Mouse (Mus musculus): ENCODE data around the gene Col6a4. TPM values are rescaled to one million over a fixed set of nuclear protein-coding genes. Genes with fewer than 3 reads are reported as not detected.

Col6a4 gene
- polyA plus RNA-seq, 1 experiment from 2014 or later: not detected

DNA sequence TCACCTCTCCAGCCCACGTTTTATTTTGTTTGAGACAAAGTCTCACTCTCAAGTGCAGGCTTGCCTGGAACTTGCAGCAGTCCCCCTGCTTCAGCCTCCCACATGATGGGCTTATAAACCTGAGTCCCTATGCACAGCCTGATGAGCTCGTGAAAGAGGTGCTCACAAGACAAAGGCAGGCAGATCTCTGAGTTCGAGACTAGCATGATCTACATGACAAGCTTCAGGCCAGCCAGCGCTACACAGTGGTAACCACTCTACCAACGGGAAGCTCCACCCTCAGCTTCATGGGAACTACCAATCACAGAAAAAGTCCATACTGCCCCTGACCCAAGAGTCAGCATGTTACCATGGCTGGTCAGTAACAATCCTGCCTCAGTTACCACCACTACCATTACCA lies 4.6 kb upstream of the Col6a4 start:
- H3K4me3 ChIP-seq (ENCODE audit: inconsistent target): no peak overlapping the region
- WGBS (ENCODE audit: missing documents): 70% methylated on average over 5 of the region's 5 CpGs
- no peaks in the 10 kb centered on the region for H3K36me3 ChIP-seq (ENCODE audit: inconsistent target)
- H3K27ac ChIP-seq: no peak overlapping the region
- no peaks in the 10 kb centered on the region for H3K79me2 ChIP-seq (ENCODE audit: inconsistent target)

DNA sequence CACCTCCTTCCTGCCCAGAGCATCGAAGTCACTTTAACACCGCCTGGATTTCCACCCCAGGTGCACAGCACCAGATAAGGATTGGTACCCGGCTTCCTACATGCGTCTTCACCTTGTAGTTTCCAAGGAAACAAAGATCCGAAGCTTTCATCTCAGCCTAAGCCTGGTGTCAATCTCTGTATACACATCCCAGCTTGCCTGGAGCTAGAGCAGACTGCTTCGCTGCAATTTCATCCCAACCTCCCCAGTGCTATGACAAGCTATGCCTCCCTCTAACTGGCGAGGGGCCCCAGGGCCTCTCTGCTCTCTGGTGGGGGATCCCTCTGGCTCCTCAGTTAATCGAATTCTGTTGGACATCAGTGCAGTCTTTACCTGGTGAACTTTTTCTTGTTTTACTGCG lies 3.7 kb upstream of the Col6a4 start:
- Histone ChIP-seq H3K36me3 (ENCODE audit: inconsistent target) (no peaks in the 10 kb centered on the region), H3K4me3 (ENCODE audit: inconsistent target) (no peak overlapping the region), H3K79me2 (ENCODE audit: inconsistent target) (no peaks in the 10 kb centered on the region), H3K27ac (no peak overlapping the region)
- WGBS (ENCODE audit: missing documents): 85% methylated on average over 8 of the region's 9 CpGs

DNA sequence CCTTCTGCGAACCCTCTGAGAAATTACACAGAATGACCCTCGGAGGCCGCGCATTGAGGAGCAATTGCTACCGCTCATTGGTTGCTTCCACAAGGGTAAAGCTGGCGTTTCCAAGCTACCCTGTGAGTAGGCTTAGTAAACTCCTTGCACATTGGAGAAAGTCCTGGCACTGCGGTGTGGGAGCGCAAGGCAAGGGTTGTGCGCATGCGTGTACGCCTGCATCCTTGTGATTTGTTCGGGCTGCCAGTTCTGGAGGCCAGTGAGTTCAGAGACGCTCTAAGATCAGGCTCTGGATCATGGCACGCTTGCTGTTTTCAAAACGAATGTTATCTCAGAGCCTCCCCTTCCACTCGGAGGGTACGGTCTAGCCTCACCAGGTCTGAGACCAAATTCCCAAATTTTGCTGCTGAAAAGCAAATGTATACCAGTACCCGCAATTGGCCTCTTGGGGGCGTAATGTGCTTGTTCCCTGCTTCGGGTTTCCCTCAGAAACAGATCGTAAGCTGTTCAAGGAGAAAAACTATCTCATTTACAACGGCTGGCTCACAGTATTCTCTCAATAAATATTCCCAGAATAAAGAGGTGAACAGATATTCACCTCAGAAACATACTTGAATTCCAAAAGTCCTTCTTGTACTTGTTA lies 2.9 kb upstream of the Col6a4 start:
- 78% methylated on average over 22 of the region's 22 CpGs for WGBS (ENCODE audit: missing documents)
- Histone ChIP-seq H3K36me3 (ENCODE audit: inconsistent target) (no peaks in the 10 kb centered on the region), H3K27ac (no peak overlapping the region), H3K79me2 (ENCODE audit: inconsistent target) (no peaks in the 10 kb centered on the region), H3K4me3 (ENCODE audit: inconsistent target) (no peak overlapping the region)

DNA sequence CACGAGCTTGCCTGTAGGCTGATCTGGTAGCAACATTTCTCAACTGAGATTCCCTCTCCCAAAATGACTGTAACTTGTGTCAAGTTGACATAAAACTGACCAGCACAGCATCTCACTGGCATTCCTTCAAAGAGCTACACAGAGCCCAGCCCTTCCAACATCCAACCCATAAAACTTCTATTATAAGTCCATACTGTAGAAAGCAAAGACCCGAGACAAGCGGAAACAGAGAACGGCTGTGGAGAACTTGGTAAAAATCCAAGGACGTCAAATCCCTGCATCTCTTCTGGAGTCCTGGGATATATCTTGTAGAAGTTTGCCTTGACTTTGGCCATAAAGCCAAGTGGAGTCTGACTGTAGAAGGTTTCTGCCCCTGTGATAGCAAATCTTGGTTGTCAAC lies 15.1 kb downstream of the Col6a4 start:
- H3K79me2 ChIP-seq (ENCODE audit: inconsistent target): no peaks in the 10 kb centered on the region
- H3K27ac ChIP-seq: no peak overlapping the region
- H3K4me3 ChIP-seq (ENCODE audit: inconsistent target): no peak overlapping the region
- no peaks in the 10 kb centered on the region for H3K36me3 ChIP-seq (ENCODE audit: inconsistent target)
- 94% methylated on average over 5 of the region's 5 CpGs for WGBS (ENCODE audit: missing documents)

DNA sequence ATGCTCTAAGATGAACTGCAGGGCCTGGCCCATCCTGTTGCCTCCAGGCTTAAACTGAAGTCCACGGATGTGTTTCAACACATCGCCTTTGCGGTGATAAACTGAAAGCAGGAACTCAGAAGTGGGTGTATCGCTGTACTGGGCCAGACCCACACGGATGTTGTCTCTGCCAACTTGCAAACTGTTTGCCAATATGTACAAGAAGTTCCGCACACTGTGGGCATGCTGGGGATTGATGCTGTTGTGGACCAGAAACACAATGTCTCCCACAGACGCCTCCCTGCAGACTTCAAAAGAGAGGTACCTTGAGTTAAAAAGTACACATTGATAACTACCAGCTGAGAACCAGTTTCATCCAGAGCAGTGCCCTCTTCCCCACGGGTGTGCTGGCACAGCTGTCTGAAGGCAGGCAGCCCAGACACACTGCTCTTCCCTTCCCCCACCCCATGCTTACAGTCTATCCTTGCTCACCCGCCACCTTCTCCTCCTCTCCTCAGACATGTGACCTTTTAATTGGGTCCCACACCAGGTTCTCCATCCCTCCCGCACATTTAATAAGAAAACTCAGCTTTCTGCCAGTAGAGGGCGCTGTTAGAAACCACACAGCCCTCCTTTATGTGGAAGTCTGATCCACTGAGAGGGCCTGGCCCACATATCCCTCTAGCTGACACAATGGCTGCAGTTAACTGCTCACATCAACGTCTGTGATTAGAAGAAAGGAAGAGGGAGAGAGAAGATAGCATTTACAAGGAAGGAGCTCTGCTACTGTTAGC lies 16.1 kb downstream of the Col6a4 start:
- no peak overlapping the region for H3K4me3 ChIP-seq (ENCODE audit: inconsistent target)
- H3K27ac ChIP-seq: no peak overlapping the region
- 58% methylated on average over 12 of the region's 12 CpGs for WGBS (ENCODE audit: missing documents)
- H3K79me2 ChIP-seq (ENCODE audit: inconsistent target): no peaks in the 10 kb centered on the region
- no peaks in the 10 kb centered on the region for H3K36me3 ChIP-seq (ENCODE audit: inconsistent target)

DNA sequence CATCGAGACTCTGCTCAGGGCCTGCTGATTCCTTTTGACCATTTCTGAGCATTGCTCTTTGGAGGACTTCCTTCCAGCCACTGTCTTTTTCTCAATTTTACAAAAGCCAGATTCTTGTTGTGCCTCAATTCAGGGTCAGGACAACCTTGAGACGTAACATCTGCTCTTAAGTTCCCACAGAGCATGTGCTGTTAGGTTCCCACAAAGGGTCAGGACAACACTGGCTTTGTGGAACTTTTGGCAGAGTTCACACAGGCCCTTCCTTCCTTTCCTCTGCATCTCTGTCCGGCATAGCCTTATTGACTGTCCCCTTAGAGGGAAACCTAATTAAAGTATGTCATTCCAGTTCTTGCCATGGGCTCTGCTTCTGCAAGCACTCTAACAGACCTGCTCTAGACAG lies 18.6 kb downstream of the Col6a4 start:
- Histone ChIP-seq H3K36me3 (ENCODE audit: inconsistent target) (no peaks in the 10 kb centered on the region), H3K4me3 (ENCODE audit: inconsistent target) (no peak overlapping the region), H3K79me2 (ENCODE audit: inconsistent target) (no peaks in the 10 kb centered on the region), H3K27ac (no peak overlapping the region)
- 81% methylated on average over 3 of the region's 3 CpGs for WGBS (ENCODE audit: missing documents)

DNA sequence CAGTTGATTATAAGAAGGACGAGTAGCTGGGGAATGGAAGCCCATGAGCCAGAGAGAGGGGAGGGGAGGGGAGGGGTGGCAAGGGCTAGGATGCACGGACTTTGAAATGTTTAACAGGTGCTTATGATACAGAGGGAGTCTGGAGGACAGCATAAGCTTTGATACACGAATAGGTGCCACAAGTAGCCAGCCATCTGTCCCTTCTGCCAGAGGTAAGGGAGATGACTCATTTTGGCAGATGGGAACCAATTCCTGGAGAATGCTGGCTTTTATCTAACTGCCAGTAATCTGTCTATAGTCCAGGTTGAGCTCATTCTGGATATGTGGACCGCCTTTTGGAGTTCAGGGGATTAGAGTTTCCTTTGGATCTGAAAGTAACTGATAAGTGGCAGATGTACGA lies 20.3 kb downstream of the Col6a4 start:
- Histone ChIP-seq H3K27ac (no peak overlapping the region), H3K4me3 (ENCODE audit: inconsistent target) (no peak overlapping the region), H3K36me3 (ENCODE audit: inconsistent target) (no peaks in the 10 kb centered on the region), H3K79me2 (ENCODE audit: inconsistent target) (no peaks in the 10 kb centered on the region)
- WGBS (ENCODE audit: missing documents): 80% methylated on average over 5 of the region's 5 CpGs

DNA sequence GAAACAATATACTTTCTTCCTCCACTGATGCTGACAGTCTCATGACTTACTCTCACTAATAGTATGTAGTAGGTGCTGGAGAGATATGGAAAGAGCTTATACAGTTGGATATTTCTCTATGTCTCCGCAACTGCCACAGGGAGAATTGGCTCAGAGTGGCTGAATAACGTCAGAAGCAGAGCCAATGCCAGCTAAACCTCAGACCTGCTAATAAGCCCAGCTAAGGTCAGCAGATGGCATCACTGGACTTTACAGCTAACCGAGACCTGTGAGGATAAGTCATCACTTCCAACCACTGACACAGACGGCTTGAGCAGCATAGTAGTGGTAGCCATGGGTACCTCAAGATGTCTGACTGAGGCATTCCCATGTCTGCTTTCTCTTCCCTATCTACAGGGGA lies 22.6 kb downstream of the Col6a4 start:
- 79% methylated on average over 4 of the region's 4 CpGs for WGBS (ENCODE audit: missing documents)
- H3K36me3 ChIP-seq (ENCODE audit: inconsistent target): no peaks in the 10 kb centered on the region
- H3K27ac ChIP-seq: no peak overlapping the region
- H3K4me3 ChIP-seq (ENCODE audit: inconsistent target): no peak overlapping the region
- H3K79me2 ChIP-seq (ENCODE audit: inconsistent target): no peaks in the 10 kb centered on the region

DNA sequence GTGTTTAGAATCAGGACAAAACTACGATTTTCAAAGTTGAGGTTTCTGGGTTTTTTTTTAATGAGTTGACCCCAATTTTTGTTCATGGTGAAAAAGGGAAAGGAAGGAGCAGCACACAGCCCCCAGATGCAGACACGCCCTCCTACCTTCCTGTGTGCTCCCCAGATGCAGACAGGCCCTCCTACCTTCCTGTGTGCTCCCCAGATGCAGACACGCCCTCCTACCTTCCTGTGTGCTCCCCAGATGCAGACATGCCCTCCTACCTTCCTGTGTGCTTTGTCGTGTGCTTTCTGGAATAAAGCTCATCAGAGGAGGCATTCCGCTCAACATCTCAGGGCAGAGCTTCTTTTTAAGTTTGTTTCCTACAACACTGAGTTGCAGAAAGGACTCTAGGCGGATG lies 24.9 kb downstream of the Col6a4 start:
- H3K79me2 ChIP-seq (ENCODE audit: inconsistent target): no peaks in the 10 kb centered on the region
- H3K4me3 ChIP-seq (ENCODE audit: inconsistent target): no peak overlapping the region
- 66% methylated on average over 6 of the region's 6 CpGs for WGBS (ENCODE audit: missing documents)
- no peak overlapping the region for H3K27ac ChIP-seq
- no peaks in the 10 kb centered on the region for H3K36me3 ChIP-seq (ENCODE audit: inconsistent target)

DNA sequence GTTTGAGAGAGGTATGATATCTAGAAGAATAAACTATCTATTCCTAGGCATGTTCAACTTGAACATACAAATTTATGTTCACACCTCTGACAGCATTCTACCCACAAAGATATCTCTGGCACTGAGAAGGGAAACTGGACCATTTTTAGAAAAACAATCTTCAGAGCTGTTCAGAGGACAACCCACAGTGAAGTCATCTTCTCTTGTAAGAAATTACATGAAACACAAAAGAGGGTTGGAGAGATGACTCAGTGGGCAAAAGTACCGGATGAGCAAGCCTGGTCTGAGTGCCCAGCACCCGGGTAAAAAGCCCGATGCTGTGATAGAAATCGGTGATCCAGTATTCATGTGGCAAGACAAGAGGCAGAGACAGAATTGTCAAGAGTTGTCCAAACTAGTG lies 43.1 kb downstream of the Col6a4 start:
- no peaks in the 10 kb centered on the region for H3K36me3 ChIP-seq (ENCODE audit: inconsistent target)

DNA sequence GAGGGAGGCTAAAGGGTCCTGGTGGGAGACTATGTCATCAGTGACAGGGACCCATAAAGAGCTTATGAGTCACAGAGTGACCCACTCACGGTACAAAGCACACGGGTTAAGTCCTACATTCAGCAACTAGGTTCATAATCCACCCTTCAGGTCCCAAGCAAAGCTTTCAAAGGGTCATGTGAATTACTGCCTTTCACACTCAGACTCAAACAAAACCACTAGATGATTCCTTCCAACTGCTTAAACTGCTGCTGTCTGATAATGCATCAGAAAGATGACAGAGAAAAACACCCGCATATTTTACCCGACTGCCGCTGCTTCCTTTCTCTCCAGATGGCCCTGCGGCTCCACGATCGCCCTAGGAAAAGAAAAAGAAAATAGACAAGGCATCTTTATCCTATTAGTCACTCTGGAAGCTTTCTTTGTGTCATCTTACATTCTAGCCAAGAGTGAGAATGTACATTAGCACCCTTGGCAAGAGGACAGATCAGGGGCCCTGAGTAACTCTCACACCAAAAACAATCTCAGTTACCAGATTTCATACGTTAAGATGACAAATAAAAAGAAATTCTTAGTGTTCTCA lies 52.6 kb downstream of the Col6a4 start:
- Histone ChIP-seq H3K27ac (no peak overlapping the region), H3K36me3 (ENCODE audit: inconsistent target) (no peaks in the 10 kb centered on the region), H3K4me3 (ENCODE audit: inconsistent target) (no peak overlapping the region), H3K79me2 (ENCODE audit: inconsistent target) (no peaks in the 10 kb centered on the region)
- WGBS (ENCODE audit: missing documents): 90% methylated on average over 9 of the region's 9 CpGs

More for the DNA sequence above, 43.1 kb downstream of the Col6a4 start:
- 92% methylated on average over 4 of the region's 4 CpGs for WGBS (ENCODE audit: missing documents)
- no peaks in the 10 kb centered on the region for H3K79me2 ChIP-seq (ENCODE audit: inconsistent target)
- H3K27ac ChIP-seq: no peak overlapping the region
- no peak overlapping the region for H3K4me3 ChIP-seq (ENCODE audit: inconsistent target)

DNA sequence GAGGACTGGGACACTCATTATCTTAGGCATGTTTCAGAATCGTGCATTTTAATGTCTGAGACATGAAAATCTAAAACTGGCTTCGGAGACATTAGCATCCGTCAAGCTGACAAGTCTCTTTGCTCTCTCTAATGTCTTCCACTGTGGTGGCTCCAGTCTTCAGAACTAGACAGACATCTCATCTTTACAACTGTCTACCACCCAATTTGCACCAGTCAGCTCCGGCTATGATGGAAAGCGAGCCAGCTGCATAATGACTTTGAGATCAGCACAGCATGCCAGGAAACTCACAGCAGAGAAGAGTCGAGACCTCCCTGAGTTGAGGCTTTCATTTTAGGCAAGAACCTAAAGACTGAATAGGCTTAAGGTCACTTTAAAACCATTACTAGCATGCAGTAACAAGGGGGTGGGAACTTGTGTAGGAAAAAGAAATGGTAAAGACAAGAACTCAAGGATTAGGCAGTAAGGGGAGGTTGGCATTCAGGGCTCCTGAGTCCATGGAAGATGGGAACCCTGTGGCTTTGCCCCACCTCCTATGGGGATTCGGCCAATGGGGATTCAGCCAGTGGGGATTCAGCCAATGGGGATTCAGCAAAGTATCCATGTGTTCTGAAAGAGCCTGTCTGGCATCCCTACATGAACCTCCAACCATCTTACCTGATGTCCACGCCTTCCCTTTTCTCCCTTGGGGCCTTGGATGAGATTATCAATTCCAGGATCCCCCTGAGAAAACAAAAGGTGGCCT lies 56.5 kb downstream of the Col6a4 start:
- H3K4me3 ChIP-seq (ENCODE audit: inconsistent target): no peak overlapping the region
- no peak overlapping the region for H3K27ac ChIP-seq
- no peaks in the 10 kb centered on the region for H3K79me2 ChIP-seq (ENCODE audit: inconsistent target)
- H3K36me3 ChIP-seq (ENCODE audit: inconsistent target): no peaks in the 10 kb centered on the region
- 84% methylated on average over 8 of the region's 8 CpGs for WGBS (ENCODE audit: missing documents)

DNA sequence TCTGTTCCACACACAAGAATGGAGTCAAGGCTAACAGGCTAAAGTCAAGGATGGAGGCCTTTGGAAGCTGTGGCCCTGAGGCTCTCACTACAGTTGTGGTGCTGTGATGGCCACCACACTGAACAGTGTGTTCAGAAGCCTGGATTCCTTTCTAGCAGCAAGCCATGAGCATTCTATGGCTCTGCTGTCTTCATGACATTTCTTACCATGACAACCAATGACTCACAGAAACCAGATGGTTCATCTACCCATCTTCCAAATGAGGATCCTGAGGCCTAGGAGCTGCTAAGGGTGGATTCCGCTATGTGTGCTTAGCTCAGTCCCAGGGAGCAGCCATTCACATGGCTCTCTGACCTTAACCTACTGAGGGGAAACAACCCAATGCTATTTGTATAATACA lies 57.3 kb downstream of the Col6a4 start:
- Histone ChIP-seq H3K4me3 (ENCODE audit: inconsistent target) (no peak overlapping the region), H3K27ac (no peak overlapping the region), H3K79me2 (ENCODE audit: inconsistent target) (no peaks in the 10 kb centered on the region), H3K36me3 (ENCODE audit: inconsistent target) (no peaks in the 10 kb centered on the region)
- WGBS (ENCODE audit: missing documents): 92% methylated on average over 1 of the region's 1 CpGs

DNA sequence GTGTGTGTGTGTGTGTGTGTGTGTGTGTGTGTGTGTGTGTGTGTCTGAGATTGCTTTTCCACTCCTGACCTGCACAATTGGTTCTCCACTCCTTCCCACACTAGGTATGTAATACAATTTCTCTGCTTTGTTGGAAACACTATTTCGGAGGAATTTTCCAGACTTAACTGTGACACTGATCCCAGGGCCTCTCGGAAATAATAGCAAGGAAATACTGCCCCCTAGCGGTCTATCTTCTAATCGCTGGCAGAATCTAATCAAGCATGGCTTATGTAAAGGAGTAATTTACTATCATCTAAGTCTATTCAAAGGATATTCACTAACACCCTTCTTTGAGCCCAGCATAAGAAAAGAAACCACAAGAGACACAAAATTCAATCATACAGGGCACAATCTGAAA lies 57.7 kb downstream of the Col6a4 start:
- 14% methylated on average over 4 of the region's 4 CpGs for WGBS (ENCODE audit: missing documents)
- no peaks in the 10 kb centered on the region for H3K79me2 ChIP-seq (ENCODE audit: inconsistent target)
- no peak overlapping the region for H3K4me3 ChIP-seq (ENCODE audit: inconsistent target)
- no peak overlapping the region for H3K27ac ChIP-seq
- H3K36me3 ChIP-seq (ENCODE audit: inconsistent target): no peaks in the 10 kb centered on the region

DNA sequence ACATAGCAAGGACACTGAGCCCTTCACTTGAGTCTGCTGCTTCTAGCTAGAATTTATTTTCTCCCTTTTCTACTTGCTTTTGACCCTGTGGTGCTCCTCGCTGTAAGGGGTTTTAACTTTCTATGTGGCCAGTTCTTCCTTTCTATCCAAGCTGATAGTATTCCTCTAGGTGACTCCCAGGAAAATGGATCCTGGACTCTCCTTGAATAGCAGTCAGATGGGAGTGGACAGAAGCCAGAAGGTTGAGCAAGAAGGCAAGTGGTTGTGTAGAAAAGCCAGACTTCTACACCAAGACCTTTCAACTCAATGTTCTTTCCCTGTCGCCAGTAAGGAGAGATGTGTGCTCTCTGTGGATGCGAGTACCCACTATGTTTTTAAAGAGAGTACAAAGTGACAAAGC lies 80.9 kb downstream of the Col6a4 start:
- no peak overlapping the region for H3K4me3 ChIP-seq (ENCODE audit: inconsistent target)
- no peaks in the 10 kb centered on the region for H3K79me2 ChIP-seq (ENCODE audit: inconsistent target)
- 85% methylated on average over 3 of the region's 3 CpGs for WGBS (ENCODE audit: missing documents)
- no peak overlapping the region for H3K27ac ChIP-seq
- no peaks in the 10 kb centered on the region for H3K36me3 ChIP-seq (ENCODE audit: inconsistent target)

Data from macrophage (primary cell).